Mouse (Mus musculus) neural tube, embryonic 15.5 days (tissue): ENCODE results near the gene Ptgfrn. TPM values are rescaled to one million over a fixed set of nuclear protein-coding genes. Genes with fewer than 3 reads are reported as not detected.

ENCODE experiments used
- ATAC-seq: fragments of 200-750 bp; cut with Nextera tagmentation; 2 replicates; pipeline ENCODE4 v1.8.0; 2017; ENCODE audit warnings: mild to moderate bottlenecking, moderate TSS enrichment, moderate library complexity; ENCODE audit not compliant: low FRiP score
- H3K27ac ChIP-seq: fragments of 300-500 bp; sonication (generic); replicated peaks from 2 replicates; pipeline ENCODE4 v1.5.1; 2015; ENCODE audit warnings: mild to moderate bottlenecking, inconsistent platforms
- H3K27me3 ChIP-seq: fragments of 300-500 bp; sonication (generic); replicated peaks from 2 replicates; pipeline ENCODE4 v1.6.1; 2015; ENCODE audit warnings: inconsistent platforms
- H3K36me3 ChIP-seq: fragments of 300-500 bp; sonication (generic); 2 replicates; pipeline ENCODE4 v1.6.1; 2015; ENCODE audit warnings: inconsistent platforms
- H3K4me1 ChIP-seq: fragments of 300-500 bp; sonication (generic); 2 replicates; pipeline ENCODE4 v1.6.1; 2015; ENCODE audit warnings: inconsistent platforms
- H3K4me2 ChIP-seq: fragments of 300-500 bp; sonication (generic); 2 replicates; pipeline ENCODE4 v1.6.1; 2015; ENCODE audit warnings: inconsistent platforms, mild to moderate bottlenecking, moderate library complexity
- H3K4me3 ChIP-seq: fragments of 300-500 bp; sonication (generic); replicated peaks from 2 replicates; pipeline ENCODE4 v1.5.1; 2015; ENCODE audit warnings: mild to moderate bottlenecking, inconsistent platforms
- H3K9ac ChIP-seq: fragments of 300-500 bp; sonication (generic); replicated peaks from 2 replicates; pipeline ENCODE4 v1.6.1; 2015; ENCODE audit warnings: mild to moderate bottlenecking, inconsistent platforms
- H3K9me3 ChIP-seq: fragments of 300-500 bp; sonication (generic); replicated peaks from 2 replicates; pipeline ENCODE4 v1.6.1; 2016; ENCODE audit warnings: inconsistent platforms
- WGBS: fragments of 180-500 bp; shearing (Covaris S2); methylation state at CpG from one replicate; pipeline ENCODE4 v1.1.7; 2015; ENCODE audit warnings: mixed read lengths; 5-methylcytosine and 5-hydroxymethylcytosine counted together
- polyA plus RNA-seq: library from polyadenylated mRNA; unstranded; fragments of >200 nt; fragmentation: Nextera tagmentation; extraction: Ambion mirVana; gene quantifications from 2 replicates; pipeline ENCODE4 v1.2.1, GENCODE M21; 2015

The Ptgfrn gene
- polyA plus RNA-seq, 1 experiment from 2014 or later, result 3.0 TPM

DNA sequence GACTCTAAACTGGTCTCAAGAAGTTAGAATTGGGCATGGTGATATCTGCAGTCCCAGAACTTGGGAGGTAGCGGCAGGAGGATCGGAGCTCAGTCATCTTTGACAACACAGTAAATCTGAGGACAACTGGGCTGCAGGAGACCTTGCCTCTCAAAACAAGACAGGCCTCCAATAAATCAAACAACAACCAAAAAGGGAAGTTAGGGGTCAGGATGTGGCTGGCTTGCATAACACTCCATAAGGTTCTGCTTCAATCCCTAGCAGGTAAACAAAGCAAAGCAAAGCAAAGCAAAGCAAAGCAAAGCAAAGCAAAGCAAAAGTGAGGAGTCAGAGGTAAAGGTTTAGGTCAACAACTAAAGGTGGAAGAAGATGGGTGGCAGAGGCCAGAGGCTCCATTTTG is 51.9 kb downstream of the Ptgfrn start:
- Histone ChIP-seq H3K36me3 (peaks cover 22% of the 10 kb centered on the region), H3K4me2 (no peak overlapping the region), H3K4me1 (no peaks in the 10 kb centered on the region), H3K9ac (no peak overlapping the region), H3K4me3 (no peak overlapping the region), H3K27ac (no peak overlapping the region), H3K9me3 (no peaks in the 10 kb centered on the region), H3K27me3 (no peaks in the 10 kb centered on the region)
- no peak for ATAC-seq
- 93% methylated on average over 2 of the region's 2 CpGs for WGBS

- no peak overlapping the region for H3K4me3 ChIP-seq
- no peaks in the 10 kb centered on the region for H3K9me3 ChIP-seq
- no peak overlapping the region for H3K4me2 ChIP-seq
- no peaks in the 10 kb centered on the region for H3K4me1 ChIP-seq
- 86% methylated on average over 8 of the region's 8 CpGs for WGBS
- peaks cover 21% of the 10 kb centered on the region for H3K36me3 ChIP-seq
- no peak for ATAC-seq
- H3K27me3 ChIP-seq, result no peaks in the 10 kb centered on the region
- no peak overlapping the region for H3K27ac ChIP-seq
- no peak overlapping the region for H3K9ac ChIP-seq
These were observed 54.9 kb downstream of the Ptgfrn start for GRCm38 (mm10) chr3:101055216-101055615.

- ATAC-seq, result no peak
- peaks cover 7% of the 10 kb centered on the region; the same call in 1 of the 2 replicates for H3K4me1 ChIP-seq
- H3K9ac ChIP-seq, result no peak overlapping the region
- peaks cover 9% of the 10 kb centered on the region for H3K36me3 ChIP-seq
- H3K4me2 ChIP-seq, result no peak overlapping the region
- no peaks in the 10 kb centered on the region for H3K27me3 ChIP-seq
- no peak overlapping the region for H3K27ac ChIP-seq
- H3K9me3 ChIP-seq, result no peaks in the 10 kb centered on the region
- WGBS, result 79% methylated on average over 4 of the region's 4 CpGs
- H3K4me3 ChIP-seq, result no peak overlapping the region
These were observed 58.5 kb downstream of the Ptgfrn start for GRCm38 (mm10) chr3:101051601-101052000.

GRCm38 (mm10) chr3:101049997-101050396 is 60.1 kb downstream of the Ptgfrn start:
- no peak overlapping the region for H3K4me2 ChIP-seq
- 79% methylated on average over 9 of the region's 9 CpGs for WGBS

DNA sequence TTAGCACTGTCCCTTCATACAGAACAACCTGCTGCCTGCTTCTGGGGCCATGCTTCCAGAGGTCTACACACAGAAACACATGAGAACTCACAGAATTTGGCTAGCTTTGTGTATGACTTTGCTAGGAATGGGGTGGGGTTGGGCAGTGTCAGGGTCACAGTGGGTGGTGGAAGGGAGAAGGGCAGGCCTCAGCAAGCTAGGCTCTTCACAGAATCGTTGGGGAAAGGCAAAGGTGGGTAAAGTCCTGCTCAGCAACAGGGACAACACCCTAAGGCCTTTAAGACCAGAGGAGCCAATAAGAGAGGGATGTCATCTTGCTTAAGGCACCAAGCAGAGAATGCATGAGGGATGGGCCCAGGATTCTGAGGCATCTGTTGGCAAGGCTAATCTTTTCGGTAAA is 61.3 kb downstream of the Ptgfrn start:
- WGBS, result 77% methylated on average over 2 of the region's 2 CpGs
- no peak overlapping the region; the same call in 1 of the 2 replicates for H3K27ac ChIP-seq

More at GRCm38 (mm10) chr3:101049997-101050396, 60.1 kb downstream of the Ptgfrn start:
- no peaks in the 10 kb centered on the region for H3K27me3 ChIP-seq
- H3K27ac ChIP-seq, result no peak overlapping the region
- peaks cover 13% of the 10 kb centered on the region for H3K36me3 ChIP-seq
- ATAC-seq, result no peak
- H3K9me3 ChIP-seq, result no peaks in the 10 kb centered on the region
- no peak overlapping the region for H3K9ac ChIP-seq
- peaks cover 7% of the 10 kb centered on the region; the same call in 1 of the 2 replicates for H3K4me1 ChIP-seq
- H3K4me3 ChIP-seq, result no peak overlapping the region

GRCm38 (mm10) chr3:101047586-101048275 is 62.3 kb downstream of the Ptgfrn start:
- no peaks in the 10 kb centered on the region for H3K9me3 ChIP-seq
- no peak overlapping the region for H3K9ac ChIP-seq
- WGBS, result 79% methylated on average over 15 of the region's 15 CpGs
- H3K4me3 ChIP-seq, result no peak overlapping the region
- no peak for ATAC-seq
- peaks cover 7% of the 10 kb centered on the region; the same call in 1 of the 2 replicates for H3K4me1 ChIP-seq
- H3K36me3 ChIP-seq, result peaks cover 20% of the 10 kb centered on the region
- no peak overlapping the region for H3K4me2 ChIP-seq
- no peak overlapping the region for H3K27ac ChIP-seq
- no peaks in the 10 kb centered on the region for H3K27me3 ChIP-seq

More for the DNA sequence above, 61.3 kb downstream of the Ptgfrn start:
- H3K27me3 ChIP-seq, result no peaks in the 10 kb centered on the region
- H3K36me3 ChIP-seq, result peaks cover 19% of the 10 kb centered on the region
- H3K9ac ChIP-seq, result no peak overlapping the region
- no peaks in the 10 kb centered on the region for H3K9me3 ChIP-seq
- H3K4me1 ChIP-seq, result peaks cover 7% of the 10 kb centered on the region; the same call in 1 of the 2 replicates
- H3K4me3 ChIP-seq, result no peak overlapping the region
- no peak for ATAC-seq
- H3K4me2 ChIP-seq, result no peak overlapping the region

- 95% methylated on average over 15 of the region's 15 CpGs for WGBS
- Histone ChIP-seq H3K4me2 (no peak overlapping the region), H3K4me3 (no peak overlapping the region), H3K9me3 (no peaks in the 10 kb centered on the region), H3K27ac (no peak overlapping the region), H3K27me3 (no peaks in the 10 kb centered on the region), H3K9ac (no peak overlapping the region), H3K4me1 (peaks cover 7% of the 10 kb centered on the region; the same call in 1 of the 2 replicates), H3K36me3 (peaks cover 20% of the 10 kb centered on the region)
- no peak for ATAC-seq
These were observed 64.6 kb downstream of the Ptgfrn start for GRCm38 (mm10) chr3:101045431-101045830.

GRCm38 (mm10) chr3:101044686-101045085 is 65.4 kb downstream of the Ptgfrn start:
- Histone ChIP-seq H3K9ac (no peak overlapping the region), H3K4me1 (peaks cover 7% of the 10 kb centered on the region; the same call in 1 of the 2 replicates), H3K27ac (no peak overlapping the region), H3K4me3 (no peak overlapping the region), H3K4me2 (no peak overlapping the region), H3K27me3 (no peaks in the 10 kb centered on the region), H3K9me3 (no peaks in the 10 kb centered on the region), H3K36me3 (peaks cover 17% of the 10 kb centered on the region)
- no peak for ATAC-seq
- WGBS, result 92% methylated on average over 6 of the region's 6 CpGs

DNA sequence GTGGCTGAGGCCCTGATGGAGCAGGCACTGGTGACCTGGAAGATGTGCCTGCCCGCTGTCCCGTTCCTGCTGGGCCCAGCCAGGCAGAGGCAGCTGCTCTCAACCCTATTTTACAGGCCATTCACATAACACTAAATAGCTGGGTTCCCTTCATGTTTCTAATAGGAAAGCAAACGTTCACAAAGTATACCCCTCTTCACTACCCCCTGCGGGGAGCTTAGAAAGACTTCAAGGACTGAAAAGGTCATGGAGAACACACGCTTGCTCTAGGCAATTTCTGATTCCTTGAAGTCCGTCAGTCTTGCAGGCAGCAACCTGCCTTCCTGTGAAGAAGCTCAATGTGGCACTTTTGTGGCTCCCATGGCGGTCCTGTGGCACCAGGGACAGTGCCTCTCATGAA is 68.1 kb downstream of the Ptgfrn start:
- no peak for ATAC-seq
- Histone ChIP-seq H3K9me3 (no peaks in the 10 kb centered on the region), H3K4me3 (no peak overlapping the region), H3K9ac (no peak overlapping the region), H3K27ac (no peak overlapping the region), H3K4me2 (no peak overlapping the region), H3K4me1 (no peaks in the 10 kb centered on the region), H3K36me3 (peaks cover 13% of the 10 kb centered on the region), H3K27me3 (no peaks in the 10 kb centered on the region)
- WGBS, result 59% methylated on average over 7 of the region's 7 CpGs

GRCm38 (mm10) chr3:101037984-101038545 is 72.0 kb downstream of the Ptgfrn start:
- no peaks in the 10 kb centered on the region for H3K4me1 ChIP-seq
- H3K27me3 ChIP-seq, result no peaks in the 10 kb centered on the region
- H3K4me3 ChIP-seq, result no peak overlapping the region
- no peak for ATAC-seq
- H3K9ac ChIP-seq, result no peak overlapping the region
- WGBS, result 80% methylated on average over 5 of the region's 5 CpGs
- no peaks in the 10 kb centered on the region for H3K9me3 ChIP-seq
- H3K27ac ChIP-seq, result no peak overlapping the region
- H3K36me3 ChIP-seq, result peaks cover under 1% of the 10 kb centered on the region; the same call in 1 of the 2 replicates
- no peak overlapping the region for H3K4me2 ChIP-seq

- Histone ChIP-seq H3K9ac (no peak overlapping the region), H3K27me3 (no peaks in the 10 kb centered on the region), H3K27ac (no peak overlapping the region), H3K4me2 (no peak overlapping the region), H3K4me3 (no peak overlapping the region), H3K4me1 (no peaks in the 10 kb centered on the region), H3K36me3 (no peaks in the 10 kb centered on the region), H3K9me3 (no peaks in the 10 kb centered on the region)
- WGBS, result 99% methylated on average over 2 of the region's 2 CpGs
- ATAC-seq, result no peak
These were observed 74.1 kb downstream of the Ptgfrn start for GRCm38 (mm10) chr3:101036001-101036400.

- Histone ChIP-seq H3K27ac (no peak overlapping the region), H3K9me3 (no peaks in the 10 kb centered on the region), H3K4me1 (no peaks in the 10 kb centered on the region), H3K36me3 (no peaks in the 10 kb centered on the region), H3K9ac (no peak overlapping the region), H3K4me3 (no peak overlapping the region), H3K27me3 (no peaks in the 10 kb centered on the region), H3K4me2 (no peak overlapping the region)
- ATAC-seq, result no peak
- WGBS, result 89% methylated on average over 9 of the region's 9 CpGs
These were observed 75.6 kb downstream of the Ptgfrn start for GRCm38 (mm10) chr3:101034509-101034908.
